Mouse (Mus musculus): ENCODE results near the gene Tmem185b. TPM values are rescaled to one million over a fixed set of nuclear protein-coding genes. Genes with fewer than 3 reads are reported as not detected.
A peak's percentile ranks its signal among the peaks of the same experiment; 100 is the strongest.

The Tmem185b gene
- 32.4 and 33.2 TPM in 2 replicates for polyA plus RNA-seq (2014; fragmentation: Nextera tagmentation; extraction: Ambion mirVana)

GRCm38 (mm10) chr1:119525689-119526591, at the start of gene Tmem185b:
Gene Tmem185b, plus strand, starts transcription at chr1:119526160.
- 1% methylated on average over 66 of the region's 82 CpGs for WGBS
- Histone ChIP-seq H3K27me3 (ENCODE audit: insufficient read depth, low read length) (no peaks in the 10 kb centered on the region), H3K4me2 (peak within 1 kb of the TSS; percentile 95), H3K4me3 (ENCODE audit: low read depth, low read length) (peak within 1 kb of the TSS; percentile 60), H3K9me3 (ENCODE audit: low read depth, low read length) (peaks cover 25% of the 10 kb centered on the region), H3K36me3 (ENCODE audit: insufficient read depth) (peaks cover 27% of the 10 kb centered on the region), H3K27ac (ENCODE audit: low read depth) (peak within 1 kb of the TSS; percentile 87), H3K4me1 (ENCODE audit: insufficient read depth) (peaks cover 9% of the 10 kb centered on the region; the same call in 1 of the 2 replicates), H3K9ac (peak within 1 kb of the TSS; percentile 73)
- peak; percentile 94 for ATAC-seq (ENCODE audit: insufficient read depth)
- peak; percentile 91 for DNase-seq
- no peak for TF ChIP-seq CTCF (IDR thresholded peaks at IDR 0.05; ENCODE audit: low read depth)

- H3K36me3 ChIP-seq (ENCODE audit: insufficient read depth) = peaks cover 66% of the 10 kb centered on the region
- H3K9ac ChIP-seq = no peak overlapping the region
- WGBS = 70% methylated on average over 7 of the region's 7 CpGs
- peaks cover 8% of the 10 kb centered on the region for H3K4me1 ChIP-seq (ENCODE audit: insufficient read depth)
- H3K27me3 ChIP-seq (ENCODE audit: insufficient read depth, low read length) = no peaks in the 10 kb centered on the region
- H3K27ac ChIP-seq (ENCODE audit: low read depth) = no peak overlapping the region
- no peak for TF ChIP-seq CTCF (IDR thresholded peaks at IDR 0.05; ENCODE audit: low read depth)
- no peaks in the 10 kb centered on the region for H3K9me3 ChIP-seq (ENCODE audit: low read depth, low read length)
- no peak overlapping the region for H3K4me3 ChIP-seq (ENCODE audit: low read depth, low read length)
- ATAC-seq (ENCODE audit: insufficient read depth) (no peak), DNase-seq (no peak)
- H3K4me2 ChIP-seq = no peak overlapping the region
These were observed 49.0 kb upstream of the Tmem185b start for GRCm38 (mm10) chr1:119476905-119477353.

GRCm38 (mm10) chr1:119479641-119480040, 46.3 kb upstream of the Tmem185b start:
- Histone ChIP-seq H3K9ac (no peak overlapping the region), H3K36me3 (ENCODE audit: insufficient read depth) (peaks cover 57% of the 10 kb centered on the region), H3K9me3 (ENCODE audit: low read depth, low read length) (no peaks in the 10 kb centered on the region), H3K27ac (ENCODE audit: low read depth) (no peak overlapping the region), H3K4me3 (ENCODE audit: low read depth, low read length) (no peak overlapping the region), H3K27me3 (ENCODE audit: insufficient read depth, low read length) (no peaks in the 10 kb centered on the region), H3K4me2 (no peak overlapping the region), H3K4me1 (ENCODE audit: insufficient read depth) (no peaks in the 10 kb centered on the region)
- WGBS = 80% methylated on average over 4 of the region's 4 CpGs
- no peak for DNase-seq
- no peak for TF ChIP-seq CTCF (IDR thresholded peaks at IDR 0.05; ENCODE audit: low read depth)
- ATAC-seq (ENCODE audit: insufficient read depth) = no peak

- H3K4me2 ChIP-seq = no peak overlapping the region
- no peaks in the 10 kb centered on the region for H3K9me3 ChIP-seq (ENCODE audit: low read depth, low read length)
- WGBS = 90% methylated on average over 8 of the region's 8 CpGs
- no peak overlapping the region for H3K27ac ChIP-seq (ENCODE audit: low read depth)
- H3K4me3 ChIP-seq (ENCODE audit: low read depth, low read length) = no peak overlapping the region
- no peak overlapping the region for H3K9ac ChIP-seq
- DNase-seq = no peak
- TF ChIP-seq CTCF (IDR thresholded peaks at IDR 0.05; ENCODE audit: low read depth) = no peak
- H3K36me3 ChIP-seq (ENCODE audit: insufficient read depth) = peaks cover 47% of the 10 kb centered on the region
- H3K27me3 ChIP-seq (ENCODE audit: insufficient read depth, low read length) = no peaks in the 10 kb centered on the region
- H3K4me1 ChIP-seq (ENCODE audit: insufficient read depth) = no peaks in the 10 kb centered on the region
- no peak for ATAC-seq (ENCODE audit: insufficient read depth)
These were observed 45.3 kb upstream of the Tmem185b start for GRCm38 (mm10) chr1:119480678-119481077.

- DNase-seq (no peak), ATAC-seq (ENCODE audit: insufficient read depth) (no peak)
- 93% methylated on average over 7 of the region's 7 CpGs for WGBS
- Histone ChIP-seq H3K9me3 (ENCODE audit: low read depth, low read length) (no peaks in the 10 kb centered on the region), H3K27ac (ENCODE audit: low read depth) (no peak overlapping the region), H3K4me1 (ENCODE audit: insufficient read depth) (no peaks in the 10 kb centered on the region), H3K36me3 (ENCODE audit: insufficient read depth) (peaks cover 40% of the 10 kb centered on the region), H3K27me3 (ENCODE audit: insufficient read depth, low read length) (no peaks in the 10 kb centered on the region), H3K9ac (no peak overlapping the region), H3K4me2 (no peak overlapping the region), H3K4me3 (ENCODE audit: low read depth, low read length) (no peak overlapping the region)
- peak; percentile 57 for TF ChIP-seq CTCF (IDR thresholded peaks at IDR 0.05; ENCODE audit: low read depth)
These were observed 44.6 kb upstream of the Tmem185b start for GRCm38 (mm10) chr1:119481205-119481932.

- no peak overlapping the region for H3K4me3 ChIP-seq (ENCODE audit: low read depth, low read length)
- H3K36me3 ChIP-seq (ENCODE audit: insufficient read depth) = peaks cover 28% of the 10 kb centered on the region
- no peak overlapping the region for H3K4me2 ChIP-seq
- no peak overlapping the region for H3K27ac ChIP-seq (ENCODE audit: low read depth)
- peaks cover 4% of the 10 kb centered on the region; the same call in 1 of the 2 replicates for H3K4me1 ChIP-seq (ENCODE audit: insufficient read depth)
- ATAC-seq (ENCODE audit: insufficient read depth) = no peak
- TF ChIP-seq CTCF (IDR thresholded peaks at IDR 0.05; ENCODE audit: low read depth) = peak; percentile 48
- H3K27me3 ChIP-seq (ENCODE audit: insufficient read depth, low read length) = no peaks in the 10 kb centered on the region
- no peak overlapping the region for H3K9ac ChIP-seq
- peak; percentile 36 for DNase-seq
- WGBS = 59% methylated on average over 3 of the region's 3 CpGs
- no peaks in the 10 kb centered on the region for H3K9me3 ChIP-seq (ENCODE audit: low read depth, low read length)
These were observed 43.1 kb upstream of the Tmem185b start for GRCm38 (mm10) chr1:119482891-119483290.

GRCm38 (mm10) chr1:119484457-119484856, 41.5 kb upstream of the Tmem185b start:
- Histone ChIP-seq H3K36me3 (ENCODE audit: insufficient read depth) (peaks cover 28% of the 10 kb centered on the region), H3K9ac (no peak overlapping the region), H3K4me3 (ENCODE audit: low read depth, low read length) (no peak overlapping the region), H3K27ac (ENCODE audit: low read depth) (no peak overlapping the region), H3K4me1 (ENCODE audit: insufficient read depth) (peaks cover 4% of the 10 kb centered on the region; the same call in 1 of the 2 replicates), H3K27me3 (ENCODE audit: insufficient read depth, low read length) (no peaks in the 10 kb centered on the region), H3K9me3 (ENCODE audit: low read depth, low read length) (no peaks in the 10 kb centered on the region), H3K4me2 (no peak overlapping the region)
- DNase-seq (peak; percentile 64), ATAC-seq (ENCODE audit: insufficient read depth) (no peak)
- 37% methylated on average over 3 of the region's 3 CpGs for WGBS
- TF ChIP-seq CTCF (IDR thresholded peaks at IDR 0.05; ENCODE audit: low read depth) = peak; percentile 74

All from lung, embryonic 14.5 days (tissue).